Mouse (Mus musculus): ENCODE measurements around the gene Serpini1. TPM values are rescaled to one million over a fixed set of nuclear protein-coding genes. Genes with fewer than 3 reads are reported as not detected.

The Serpini1 gene
- polyA plus RNA-seq, 1 experiment, result 0.97 TPM

- H3K4me3 ChIP-seq (ENCODE audit: insufficient read depth, low read depth, low read length), result no peak overlapping the region
- peaks cover 4% of the 10 kb centered on the region; the same call in 1 of the 2 replicates for H3K36me3 ChIP-seq (ENCODE audit: control insufficient read depth, insufficient read depth, low read length)
- peak; percentile 66 for DNase-seq
- no peak overlapping the region for H3K27ac ChIP-seq (ENCODE audit: insufficient read depth, low read depth, low read length)
- H3K27me3 ChIP-seq (replicated peaks; ENCODE audit: control insufficient read depth, insufficient read depth, low read length), result no peaks in the 10 kb centered on the region
- 60% methylated on average over 3 of the region's 3 CpGs for WGBS
- peaks cover 4% of the 10 kb centered on the region; the same call in 1 of the 2 replicates for H3K4me1 ChIP-seq (ENCODE audit: control insufficient read depth, insufficient read depth, low read length)
- TF ChIP-seq POLR2A (IDR thresholded peaks at IDR 0.05; ENCODE audit: low read depth, low read length), result no peak
- TF ChIP-seq CTCF (conservative IDR thresholded peaks at IDR 0.05; ENCODE audit: insufficient read depth, insufficient read length, low read depth, low read length), result no peak
These were observed 14.5 kb upstream of the Serpini1 start for GRCm38 (mm10) chr3:75542852-75543251.

- DNase-seq, result no peak
- 92% methylated on average over 1 of the region's 1 CpGs for WGBS
- Histone ChIP-seq H3K4me3 (ENCODE audit: insufficient read depth, low read depth, low read length) (no peak overlapping the region), H3K27ac (ENCODE audit: insufficient read depth, low read depth, low read length) (no peak overlapping the region), H3K36me3 (ENCODE audit: control insufficient read depth, insufficient read depth, low read length) (0 out of 2 replicates have a peak, but pooled peaks cover 2% of the 10 kb centered on the region), H3K27me3 (replicated peaks; ENCODE audit: control insufficient read depth, insufficient read depth, low read length) (no peaks in the 10 kb centered on the region), H3K4me1 (ENCODE audit: control insufficient read depth, insufficient read depth, low read length) (peaks cover 4% of the 10 kb centered on the region; the same call in 1 of the 2 replicates)
- no peak for TF ChIP-seq POLR2A (IDR thresholded peaks at IDR 0.05; ENCODE audit: low read depth, low read length)
These were observed 13.1 kb upstream of the Serpini1 start for GRCm38 (mm10) chr3:75544287-75544686.

- DNase-seq, result no peak
- Histone ChIP-seq H3K27me3 (replicated peaks; ENCODE audit: control insufficient read depth, insufficient read depth, low read length) (no peaks in the 10 kb centered on the region), H3K4me1 (ENCODE audit: control insufficient read depth, insufficient read depth, low read length) (peaks cover 10% of the 10 kb centered on the region), H3K27ac (ENCODE audit: insufficient read depth, low read depth, low read length) (no peak overlapping the region), H3K36me3 (ENCODE audit: control insufficient read depth, insufficient read depth, low read length) (no peaks in the 10 kb centered on the region), H3K4me3 (ENCODE audit: insufficient read depth, low read depth, low read length) (no peak overlapping the region)
- TF ChIP-seq POLR2A (IDR thresholded peaks at IDR 0.05; ENCODE audit: low read depth, low read length) (no peak), CTCF (conservative IDR thresholded peaks at IDR 0.05; ENCODE audit: insufficient read depth, insufficient read length, low read depth, low read length) (no peak)
These were observed 6.1 kb upstream of the Serpini1 start for GRCm38 (mm10) chr3:75551248-75551647.

DNA sequence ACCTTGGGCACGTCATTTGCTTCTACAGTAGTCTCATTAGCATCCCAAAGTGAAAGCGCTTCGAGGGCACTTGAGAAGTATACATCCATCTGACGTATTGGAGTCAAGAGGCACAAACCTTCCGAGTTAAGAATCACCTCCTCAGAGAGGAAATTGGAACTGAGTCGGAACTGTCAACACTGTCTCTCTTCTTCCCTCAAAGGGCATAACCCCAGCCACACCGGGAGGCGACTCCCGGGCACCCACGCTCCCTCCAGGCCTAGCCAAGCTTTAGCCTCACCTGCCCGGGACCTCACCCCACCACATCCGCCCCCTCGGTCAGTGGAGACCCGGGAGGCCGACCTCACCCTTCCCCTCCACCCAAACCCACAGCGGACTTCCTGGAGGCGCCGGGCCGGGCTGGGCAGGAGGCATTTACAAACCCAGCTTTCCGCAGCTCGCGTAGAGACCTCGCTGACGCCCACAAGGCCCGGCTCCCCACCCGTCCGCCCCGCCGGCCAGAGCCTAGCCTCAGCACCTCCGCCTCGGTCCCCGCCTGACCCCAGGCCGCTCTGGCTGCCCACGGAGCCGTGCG lies 1.1 kb upstream of the Serpini1 start:
- WGBS, result under 1% methylated on average over 36 of the region's 36 CpGs
- H3K27ac ChIP-seq (ENCODE audit: insufficient read depth, low read depth, low read length), result peak overlapping the region; percentile 77
- peak overlapping the region; percentile 79 for H3K4me3 ChIP-seq (ENCODE audit: insufficient read depth, low read depth, low read length)
- no peaks in the 10 kb centered on the region for H3K36me3 ChIP-seq (ENCODE audit: control insufficient read depth, insufficient read depth, low read length)
- no peak for TF ChIP-seq POLR2A (IDR thresholded peaks at IDR 0.05; ENCODE audit: low read depth, low read length)
- no peak for TF ChIP-seq CTCF (conservative IDR thresholded peaks at IDR 0.05; ENCODE audit: insufficient read depth, insufficient read length, low read depth, low read length)
- no peak for DNase-seq
- H3K4me1 ChIP-seq (ENCODE audit: control insufficient read depth, insufficient read depth, low read length), result peaks cover 8% of the 10 kb centered on the region
- no peaks in the 10 kb centered on the region for H3K27me3 ChIP-seq (replicated peaks; ENCODE audit: control insufficient read depth, insufficient read depth, low read length)

GRCm38 (mm10) chr3:75556695-75557291 lies 554 bp upstream of the Serpini1 start, which contains the start of gene Pdcd10:
Pdcd10 (minus strand) TSS chr3:75556856.
- Histone ChIP-seq H3K27ac (ENCODE audit: insufficient read depth, low read depth, low read length) (peak within 1 kb of the TSS; percentile 77), H3K36me3 (ENCODE audit: control insufficient read depth, insufficient read depth, low read length) (no peaks in the 10 kb centered on the region), H3K27me3 (replicated peaks; ENCODE audit: control insufficient read depth, insufficient read depth, low read length) (no peaks in the 10 kb centered on the region), H3K4me3 (ENCODE audit: insufficient read depth, low read depth, low read length) (peak within 1 kb of the TSS; percentile 79), H3K4me1 (ENCODE audit: control insufficient read depth, insufficient read depth, low read length) (peaks cover 8% of the 10 kb centered on the region)
- WGBS, result under 1% methylated on average over 35 of the region's 35 CpGs
- peak; percentile 100 for DNase-seq
- peak; percentile 60 for TF ChIP-seq POLR2A (IDR thresholded peaks at IDR 0.05; ENCODE audit: low read depth, low read length)
- TF ChIP-seq CTCF (conservative IDR thresholded peaks at IDR 0.05; ENCODE audit: insufficient read depth, insufficient read length, low read depth, low read length), result 0 out of 2 replicates have a peak, but pooled peaks have one; percentile 6

- TF ChIP-seq CTCF (conservative IDR thresholded peaks at IDR 0.05; ENCODE audit: insufficient read depth, insufficient read length, low read depth, low read length), result no peak
- TF ChIP-seq POLR2A (IDR thresholded peaks at IDR 0.05; ENCODE audit: low read depth, low read length), result no peak
- H3K4me3 ChIP-seq (ENCODE audit: insufficient read depth, low read depth, low read length), result no peak overlapping the region
- H3K27me3 ChIP-seq (replicated peaks; ENCODE audit: control insufficient read depth, insufficient read depth, low read length), result no peaks in the 10 kb centered on the region
- no peaks in the 10 kb centered on the region for H3K36me3 ChIP-seq (ENCODE audit: control insufficient read depth, insufficient read depth, low read length)
- H3K4me1 ChIP-seq (ENCODE audit: control insufficient read depth, insufficient read depth, low read length), result no peaks in the 10 kb centered on the region
- no peak overlapping the region for H3K27ac ChIP-seq (ENCODE audit: insufficient read depth, low read depth, low read length)
- WGBS, result 45% methylated on average over 2 of the region's 2 CpGs
- DNase-seq, result no peak
These were observed 16.7 kb downstream of the Serpini1 start for GRCm38 (mm10) chr3:75574074-75574473.

DNA sequence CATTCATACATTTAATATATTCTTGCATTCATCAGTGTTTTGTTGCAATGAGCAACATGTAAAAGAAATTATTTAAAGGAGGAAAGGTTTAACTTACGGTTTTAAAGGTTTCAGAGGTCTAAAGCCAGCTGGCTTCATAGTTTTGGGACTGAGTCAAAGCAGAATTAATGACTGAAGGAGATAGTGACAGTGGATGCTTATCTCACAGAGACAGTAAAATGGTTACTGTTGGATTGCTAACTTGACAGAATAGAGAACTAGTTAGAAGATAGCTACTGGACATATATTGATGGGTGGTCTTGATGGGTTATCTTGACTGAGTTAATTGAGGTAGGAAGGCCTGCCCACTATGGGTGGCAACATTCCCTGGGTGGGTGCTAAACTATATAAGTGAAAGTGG lies 18.2 kb downstream of the Serpini1 start:
- Histone ChIP-seq H3K27me3 (replicated peaks; ENCODE audit: control insufficient read depth, insufficient read depth, low read length) (no peaks in the 10 kb centered on the region), H3K4me3 (ENCODE audit: insufficient read depth, low read depth, low read length) (no peak overlapping the region), H3K4me1 (ENCODE audit: control insufficient read depth, insufficient read depth, low read length) (no peaks in the 10 kb centered on the region), H3K27ac (ENCODE audit: insufficient read depth, low read depth, low read length) (no peak overlapping the region), H3K36me3 (ENCODE audit: control insufficient read depth, insufficient read depth, low read length) (no peaks in the 10 kb centered on the region)
- 71% methylated on average over 1 of the region's 1 CpGs for WGBS
- DNase-seq, result no peak
- TF ChIP-seq POLR2A (IDR thresholded peaks at IDR 0.05; ENCODE audit: low read depth, low read length), result no peak

Data from kidney, adult 2 months (tissue).